Mouse (Mus musculus) bone marrow, adult 2 months (tissue): ENCODE data around the gene Zbtb5.

ENCODE experiments used
- CTCF ChIP-seq: fragments of 200-500 bp; IDR thresholded peaks from 2 replicates; pipeline ENCODE4 v1.5.1; 2011; ENCODE audit warnings: low read length, control low read depth; ENCODE audit not compliant: control insufficient read depth, insufficient read depth
- POLR2A ChIP-seq: fragments of 200-500 bp; IDR thresholded peaks from 2 replicates; pipeline ENCODE4 v1.6.1; 2011; ENCODE audit warnings: low read depth, mild to moderate bottlenecking, control low read depth, low read length, borderline replicate concordance; ENCODE audit not compliant: control insufficient read depth

GRCm38 (mm10) chr4:44948314-44948713 is 63.9 kb downstream of the Zbtb5 start:
- TF ChIP-seq CTCF = no peak
- no peak for TF ChIP-seq POLR2A
